Mouse (Mus musculus): ENCODE measurements around the gene Ilk.
A peak's percentile ranks its signal among the peaks of the same experiment; 100 is the strongest.

The Ilk gene

DNA sequence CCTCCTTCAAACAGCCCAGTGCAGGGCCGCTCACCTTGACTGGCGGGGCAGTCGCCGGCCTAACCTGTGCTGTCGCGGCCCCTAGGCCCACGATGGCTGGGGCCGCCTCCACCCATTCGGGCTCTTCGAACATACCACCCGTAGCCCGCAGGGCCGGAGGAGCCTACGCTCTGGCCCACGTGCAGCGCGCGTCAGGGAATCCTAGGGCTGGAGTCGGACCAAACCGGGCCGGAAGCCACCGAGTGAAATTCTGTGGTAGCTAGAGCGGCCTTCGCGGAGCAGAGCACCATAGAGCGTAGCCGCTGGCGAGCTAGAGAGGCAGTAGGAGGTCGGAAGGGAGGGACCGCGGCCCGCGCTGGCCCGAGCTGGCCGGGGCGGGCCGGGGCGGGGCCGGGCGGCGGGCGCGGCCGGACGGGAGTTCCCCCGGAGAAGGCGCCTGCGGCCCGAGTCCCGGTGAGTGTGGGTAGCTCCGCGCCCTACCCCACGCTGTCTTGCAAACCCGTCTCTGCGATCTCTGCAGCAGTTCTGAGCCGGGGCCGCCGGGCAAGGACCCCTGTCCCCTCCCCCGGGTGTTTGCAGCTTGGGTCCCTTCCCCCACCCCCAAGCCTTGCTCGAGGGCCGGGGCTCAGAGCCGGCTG, at the start of gene Ilk:
Ilk (plus strand) TSS at position 329 of the 638 bp plus-strand sequence.
- peak; percentile 100 for DNase-seq

DNA sequence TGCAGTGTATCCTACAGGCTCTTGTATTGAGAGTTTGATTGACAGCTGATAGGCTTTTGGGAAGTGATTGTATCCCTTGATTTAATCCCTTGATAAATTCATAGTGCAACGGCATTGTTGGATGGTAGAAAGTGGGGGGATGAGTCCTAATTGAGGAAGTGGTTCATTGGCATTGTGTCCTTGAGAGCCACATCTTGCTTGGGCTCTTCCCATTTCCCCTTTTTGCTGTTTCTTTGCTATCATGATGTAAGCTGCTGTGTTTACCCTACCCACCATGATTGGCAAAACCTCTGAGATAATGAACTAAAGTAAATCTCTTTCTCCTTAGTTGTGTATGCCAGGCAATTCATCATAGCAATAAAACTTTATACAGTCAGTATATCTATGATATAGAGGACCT, 45.5 kb upstream of the Ilk start:
- DNase-seq = peak; percentile 92

DNA sequence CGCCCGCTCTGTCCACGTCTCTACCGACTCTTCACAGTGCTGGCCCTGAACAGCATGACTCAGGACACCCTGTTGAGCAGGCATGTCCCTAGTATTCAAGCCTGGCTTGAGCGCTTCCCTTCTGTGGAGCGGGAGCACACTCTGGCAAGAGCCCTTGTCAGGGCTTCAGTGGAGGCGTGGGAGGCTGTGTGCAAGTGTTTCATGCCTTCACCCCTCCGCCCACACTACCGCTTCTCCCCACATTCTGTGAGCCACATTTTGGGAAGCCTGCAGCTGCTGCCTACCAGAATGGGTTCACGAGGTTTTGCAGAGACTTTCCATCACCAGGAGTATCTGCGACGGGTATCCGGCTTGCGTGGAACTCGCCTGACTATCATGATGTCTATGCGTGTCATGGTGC, 33.2 kb upstream of the Ilk start:
- peak; percentile 74 for DNase-seq

DNA sequence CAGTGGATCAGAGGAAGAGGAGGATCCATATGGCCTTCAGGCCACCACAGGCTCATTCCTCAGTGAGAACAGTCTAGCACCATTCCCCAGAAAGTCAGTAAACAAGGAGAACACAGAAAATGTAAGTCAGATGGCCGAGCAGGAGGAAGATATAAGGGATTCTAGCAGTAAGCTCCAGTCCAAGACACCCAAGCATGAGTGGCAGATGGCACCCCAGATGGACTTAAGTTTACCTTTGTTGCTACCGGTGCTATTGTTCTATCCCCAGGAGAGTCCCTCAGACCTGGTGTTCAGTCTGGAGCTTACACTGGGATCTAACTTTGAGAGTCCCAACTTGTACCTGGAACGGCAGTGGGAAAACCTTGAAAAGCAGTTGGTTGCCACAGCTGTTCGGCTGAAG, 32.6 kb upstream of the Ilk start:
- peak; percentile 76 for DNase-seq

DNA sequence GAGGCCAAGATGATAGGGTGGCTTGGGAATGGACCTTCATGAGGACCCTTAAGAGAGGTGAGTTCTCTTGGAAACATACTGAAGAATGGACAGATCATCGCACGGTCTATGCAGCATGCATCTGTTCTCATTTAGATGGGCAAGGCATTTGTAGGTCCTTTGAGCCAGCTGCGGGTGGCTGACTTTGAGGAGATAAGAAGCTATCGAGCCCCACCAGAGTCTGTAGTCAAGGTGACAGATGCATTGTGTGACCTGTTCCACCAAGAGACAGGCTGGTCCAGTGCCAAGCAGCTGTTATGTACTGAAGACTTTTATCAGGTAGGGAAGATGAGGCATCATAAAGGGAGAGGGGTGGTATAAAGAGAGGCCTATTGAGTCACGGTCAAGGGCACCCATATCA, 27.7 kb upstream of the Ilk start:
- DNase-seq = peak; percentile 66

DNA sequence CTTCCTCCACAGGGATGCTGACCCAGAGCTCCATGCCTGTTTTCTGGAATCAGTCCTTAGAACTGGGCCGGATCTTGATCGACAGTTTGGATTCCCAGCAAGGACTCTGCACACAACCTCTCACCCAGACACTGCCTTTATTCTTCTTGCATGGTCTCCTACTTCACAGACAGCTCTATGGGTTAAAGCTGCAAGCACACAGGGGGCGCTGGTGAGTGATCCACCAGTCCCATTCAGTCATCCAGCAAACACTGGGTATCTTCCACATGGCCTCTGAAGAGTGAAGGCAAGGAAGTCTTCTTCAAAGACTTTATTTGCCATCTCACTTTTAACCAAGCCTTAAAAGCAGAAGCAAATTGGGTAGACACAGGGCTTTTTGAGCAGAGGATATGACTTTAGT, 21.0 kb upstream of the Ilk start:
- DNase-seq = no peak

DNA sequence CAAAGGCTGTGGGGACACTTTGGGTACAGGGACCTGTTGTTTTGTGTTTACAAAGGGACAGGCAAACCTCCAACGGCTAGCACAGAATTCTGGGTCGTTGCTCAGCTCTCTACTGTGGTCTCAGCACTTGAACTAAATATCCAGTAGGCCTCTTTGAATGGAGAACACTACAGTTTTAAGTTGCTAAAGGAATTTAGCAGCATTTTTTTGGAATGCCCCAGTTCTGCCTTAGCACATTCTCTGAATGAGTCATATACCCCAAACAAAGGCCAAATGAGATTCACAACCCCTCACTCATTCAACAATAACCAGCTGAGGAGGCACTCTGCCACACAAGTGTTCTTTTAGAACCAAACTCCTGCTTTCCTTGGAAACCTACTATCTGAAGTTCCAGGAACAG, 14.5 kb upstream of the Ilk start:
- DNase-seq = no peak

DNA sequence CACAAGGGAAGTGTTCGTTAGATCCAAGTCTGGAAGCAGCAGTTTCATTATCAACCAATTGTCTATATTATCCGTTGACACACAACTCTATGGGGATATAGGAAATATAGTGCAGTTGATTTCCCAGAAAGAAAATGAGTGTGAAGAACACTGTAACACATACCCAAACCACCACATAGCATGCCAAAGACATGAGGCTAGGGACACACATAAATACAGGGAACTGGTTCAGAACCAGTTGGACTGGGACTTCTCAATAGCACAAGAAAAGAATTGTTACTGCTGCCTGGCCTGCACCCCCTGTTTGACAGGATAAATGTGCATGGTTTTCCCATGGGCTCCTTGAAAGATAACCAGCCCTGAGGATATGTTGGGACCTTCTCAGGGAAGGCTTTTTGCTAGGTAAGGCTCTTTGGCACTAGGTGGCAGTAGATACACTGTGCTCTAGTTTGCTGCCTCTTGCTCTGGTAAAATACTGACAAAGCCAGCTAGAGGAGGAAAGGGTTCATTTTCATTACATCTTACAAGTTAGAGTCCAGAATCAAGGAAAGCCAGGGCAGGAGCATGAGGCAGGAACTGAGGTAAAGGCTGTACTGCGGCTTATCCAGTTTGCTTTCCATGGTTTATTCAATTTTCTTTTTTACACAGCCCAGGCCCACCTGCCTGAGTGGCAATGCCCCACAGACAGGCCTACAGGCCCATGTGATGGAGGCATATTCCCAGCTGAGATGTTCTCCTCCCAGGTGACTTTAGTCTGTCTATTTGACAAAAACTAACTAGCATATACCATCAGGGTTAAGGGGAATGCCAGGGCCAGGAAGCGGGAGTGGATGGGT, 10.0 kb upstream of the Ilk start:
- DNase-seq = peak; percentile 94

DNA sequence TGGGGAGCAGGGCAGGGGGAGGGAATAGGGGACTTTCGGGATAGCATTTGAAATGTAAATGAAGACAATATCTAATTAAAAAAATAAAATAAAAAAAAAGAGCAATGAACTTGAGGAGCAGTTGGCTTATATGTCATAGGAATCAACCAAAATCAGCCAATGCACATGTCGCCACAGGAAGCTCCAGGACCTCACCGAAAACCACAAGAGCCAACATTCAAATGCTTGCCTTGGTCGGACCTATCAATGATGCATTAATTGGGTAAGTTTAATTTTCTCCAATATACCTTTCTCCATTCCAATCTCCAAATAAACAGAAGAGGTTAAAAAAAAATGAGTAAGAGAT, 9.4 kb upstream of the Ilk start:
- DNase-seq = peak; percentile 56

DNA sequence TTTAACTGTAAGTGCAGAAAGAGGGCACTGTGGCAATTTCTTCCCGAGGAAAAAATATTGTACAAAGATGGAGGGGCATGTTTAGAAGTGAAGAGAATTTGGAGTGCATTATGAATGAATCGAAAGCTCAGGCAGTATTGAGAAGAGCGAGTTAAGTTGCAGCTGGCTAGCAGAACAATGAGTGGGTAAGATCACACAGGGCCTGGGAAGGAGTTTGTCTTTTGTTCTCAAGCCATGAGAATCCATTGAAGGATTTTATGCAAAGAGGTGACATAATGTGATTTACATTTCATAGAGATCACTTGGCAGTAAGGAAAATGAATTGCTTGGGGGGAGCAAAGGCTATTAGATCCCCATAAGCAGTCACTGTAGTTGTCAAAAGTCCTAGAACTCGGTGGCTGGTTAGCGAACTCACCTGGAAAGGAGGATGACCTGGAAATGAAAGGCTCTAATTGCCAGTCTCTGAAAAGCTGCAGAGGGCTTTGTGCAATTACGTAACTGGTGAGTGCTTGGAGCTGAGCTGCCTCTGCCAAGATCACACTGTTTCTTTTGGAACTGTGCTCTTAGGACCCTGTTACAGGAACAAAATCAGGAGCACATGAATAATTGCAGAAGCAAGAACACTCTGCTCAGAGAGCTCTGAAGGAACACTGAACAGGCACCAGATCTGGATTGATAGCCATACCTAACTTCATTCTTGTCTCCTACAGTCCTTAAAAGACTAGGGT, 7.5 kb upstream of the Ilk start:
- DNase-seq = peak; percentile 95

DNA sequence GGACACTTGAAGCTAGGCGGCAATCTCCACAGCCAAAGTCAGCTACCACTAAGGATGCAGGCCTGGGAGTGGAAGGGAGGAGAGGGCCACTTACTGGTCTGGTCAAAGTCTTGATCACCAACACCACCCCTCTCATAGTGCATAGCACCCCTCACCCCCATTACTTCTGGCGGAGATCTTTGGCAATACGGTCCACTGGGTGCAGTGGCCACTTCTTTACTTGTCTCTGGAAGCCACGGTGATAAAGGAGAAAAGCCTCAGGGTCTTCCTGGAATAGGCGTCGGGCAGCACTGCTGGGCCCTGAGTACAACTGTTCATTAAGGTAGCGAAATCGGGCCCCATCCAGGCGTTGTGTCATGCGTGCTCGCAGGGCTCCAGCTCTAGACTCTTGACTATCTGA, 2.6 kb upstream of the Ilk start:
- peak; percentile 91 for DNase-seq

DNA sequence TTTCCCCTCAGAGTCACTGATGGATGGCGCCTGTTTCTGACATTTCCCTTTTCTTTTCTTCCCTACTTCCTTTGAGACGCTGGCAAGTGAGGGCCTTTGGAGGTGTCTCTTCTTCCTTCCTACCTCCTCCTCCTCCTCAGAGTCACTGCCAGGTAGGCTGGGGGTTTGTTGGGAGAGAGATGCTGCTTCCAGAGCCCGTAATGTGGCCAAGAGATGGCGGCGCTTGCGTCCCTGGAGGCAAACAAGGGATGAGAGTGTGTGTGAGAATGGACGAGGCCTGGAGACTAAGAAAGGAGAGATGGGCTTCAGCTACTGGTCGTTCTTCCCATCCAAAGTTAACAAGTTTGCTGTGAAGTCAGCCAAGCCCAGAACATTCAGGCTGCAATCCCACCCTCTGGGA, 1.6 kb upstream of the Ilk start:
- peak; percentile 87 for DNase-seq

DNA sequence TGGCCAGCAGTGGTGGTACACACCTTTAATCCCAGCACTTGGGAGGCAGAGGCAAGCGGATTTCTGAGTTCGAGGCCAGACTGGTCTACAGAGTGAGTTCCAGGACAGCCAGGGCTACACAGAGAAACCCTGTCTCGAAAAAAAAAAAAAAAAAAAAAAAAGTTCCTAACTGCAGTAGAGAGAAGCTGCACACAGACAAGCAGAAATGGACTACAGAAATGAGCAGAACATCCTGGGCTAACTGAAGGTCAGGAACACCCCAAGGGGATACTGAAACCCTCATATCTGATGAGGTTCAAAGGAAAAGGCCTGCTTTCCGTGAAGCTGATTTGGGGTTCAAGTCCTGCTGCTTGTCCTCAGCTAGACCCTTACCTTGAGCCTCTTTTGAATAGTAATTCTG, 928 bp upstream of the Ilk start:
- peak; percentile 67 for DNase-seq

DNA sequence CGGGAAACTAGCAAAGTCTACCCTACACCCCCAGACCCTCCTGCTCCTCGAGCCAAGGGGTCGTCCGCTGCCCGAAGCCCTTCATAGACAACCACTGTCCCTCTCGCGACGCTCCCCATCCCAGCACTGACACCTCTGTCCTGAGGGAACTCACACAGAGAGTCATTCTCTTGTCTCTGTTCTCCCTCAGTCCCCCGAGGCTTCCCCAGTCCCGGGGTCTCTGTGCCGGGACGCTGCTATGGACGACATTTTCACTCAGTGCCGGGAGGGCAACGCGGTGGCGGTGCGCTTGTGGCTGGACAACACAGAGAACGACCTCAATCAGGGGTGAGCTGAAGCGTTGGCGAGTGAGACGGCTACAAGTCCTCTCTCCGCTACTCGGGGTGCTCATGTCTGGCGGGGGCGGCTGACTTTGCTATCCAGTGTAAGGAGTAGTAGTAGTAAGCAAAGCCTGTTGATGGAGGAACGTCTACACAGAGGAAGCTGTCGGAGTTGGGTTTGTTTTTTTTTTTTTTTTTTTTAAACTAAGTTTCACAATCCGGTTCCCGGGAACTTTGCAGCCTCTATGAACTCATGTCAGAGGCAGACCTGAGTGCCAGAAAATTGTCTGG, 624 bp downstream of the Ilk start, which contains the start of gene Rrp8:
Rrp8 (minus strand) TSS at position 475 of the 611 bp plus-strand sequence.
- DNase-seq = peak; percentile 97

DNA sequence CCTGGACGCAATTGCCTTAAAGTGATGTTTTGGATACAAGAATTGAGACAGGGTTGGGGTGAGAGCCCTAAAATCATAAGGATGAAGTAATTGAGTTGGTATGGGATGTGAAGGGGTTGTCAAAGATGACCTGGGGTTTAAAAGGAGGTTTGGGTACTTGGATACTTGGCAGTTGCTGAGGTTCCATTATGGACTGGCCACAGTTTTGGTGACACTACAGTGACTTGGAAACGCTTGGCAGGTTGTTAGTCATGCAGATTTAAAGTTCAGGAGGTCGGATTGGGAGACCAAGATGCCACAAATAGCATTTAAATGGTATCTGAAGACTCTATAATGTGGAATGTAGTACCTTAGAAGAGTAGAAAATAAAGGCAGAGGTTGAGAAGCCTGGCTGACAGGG, 1.3 kb downstream of the Ilk start:
- peak; percentile 89 for DNase-seq

DNA sequence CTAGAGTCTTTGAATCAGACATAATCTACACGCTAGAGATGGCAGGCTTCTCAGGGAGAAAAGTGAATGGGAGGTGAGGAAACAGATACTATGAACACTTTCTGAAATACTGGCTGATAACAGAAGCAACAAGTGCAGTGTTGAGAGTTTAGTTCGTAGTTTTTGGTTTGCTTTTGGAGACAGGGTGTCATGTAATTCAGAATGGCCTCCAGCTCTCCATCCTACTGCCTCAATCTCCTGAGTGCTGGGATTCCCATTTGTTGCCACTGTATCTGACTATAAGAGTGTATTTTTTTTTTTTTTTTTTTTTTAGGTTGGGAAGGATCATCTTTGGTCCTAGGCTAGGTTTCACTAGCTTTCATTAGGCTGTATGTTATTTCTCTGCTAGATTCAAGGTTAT, 1.9 kb downstream of the Ilk start:
- peak; percentile 68 for DNase-seq

DNA sequence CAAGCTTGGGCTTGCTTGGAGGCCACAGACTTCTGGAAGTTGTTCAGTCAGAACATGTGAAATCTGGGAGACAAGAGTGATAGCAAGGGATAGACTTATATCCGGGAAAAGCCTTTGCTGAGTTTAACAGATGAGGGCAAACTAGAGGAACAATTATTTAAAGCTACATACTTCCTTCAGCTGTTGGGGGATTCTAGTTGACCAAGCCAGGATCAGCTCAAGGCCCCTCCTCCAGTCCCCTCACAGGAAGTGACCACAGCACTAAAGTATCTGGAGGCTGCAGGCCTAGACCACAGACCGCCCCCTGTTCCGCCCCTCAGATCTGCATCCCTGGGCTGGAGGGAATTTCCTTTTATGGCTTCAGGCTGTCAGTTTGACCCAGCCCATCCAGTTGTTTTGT, 2.6 kb downstream of the Ilk start:
- DNase-seq = peak; percentile 99

DNA sequence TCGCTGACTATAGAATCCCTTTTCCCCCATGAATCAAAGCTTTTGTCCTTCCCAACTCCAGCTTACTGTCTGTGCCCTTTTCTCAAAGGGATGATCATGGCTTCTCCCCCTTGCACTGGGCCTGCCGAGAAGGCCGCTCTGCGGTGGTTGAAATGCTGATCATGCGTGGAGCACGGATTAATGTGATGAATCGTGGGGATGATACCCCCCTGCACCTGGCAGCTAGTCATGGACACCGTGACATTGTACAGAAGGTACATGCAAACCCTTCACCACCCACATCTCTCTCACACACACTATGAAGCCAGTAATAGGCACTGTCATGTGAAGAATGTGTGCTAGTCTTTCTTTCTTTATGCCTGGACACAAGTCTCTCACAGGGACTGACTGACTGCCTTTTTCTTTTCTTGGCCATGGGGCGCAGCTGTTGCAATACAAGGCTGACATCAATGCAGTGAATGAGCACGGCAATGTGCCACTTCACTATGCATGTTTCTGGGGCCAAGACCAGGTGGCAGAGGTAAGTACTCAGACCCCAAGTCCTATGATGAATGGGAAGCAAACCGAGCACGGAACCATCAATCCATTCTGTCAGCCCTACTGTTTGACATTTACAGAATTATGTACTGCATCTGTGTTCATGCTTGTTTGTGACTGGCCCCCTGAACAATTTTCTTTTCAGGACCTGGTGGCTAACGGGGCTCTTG, 3.9 kb downstream of the Ilk start:
- DNase-seq = peak; percentile 88

DNA sequence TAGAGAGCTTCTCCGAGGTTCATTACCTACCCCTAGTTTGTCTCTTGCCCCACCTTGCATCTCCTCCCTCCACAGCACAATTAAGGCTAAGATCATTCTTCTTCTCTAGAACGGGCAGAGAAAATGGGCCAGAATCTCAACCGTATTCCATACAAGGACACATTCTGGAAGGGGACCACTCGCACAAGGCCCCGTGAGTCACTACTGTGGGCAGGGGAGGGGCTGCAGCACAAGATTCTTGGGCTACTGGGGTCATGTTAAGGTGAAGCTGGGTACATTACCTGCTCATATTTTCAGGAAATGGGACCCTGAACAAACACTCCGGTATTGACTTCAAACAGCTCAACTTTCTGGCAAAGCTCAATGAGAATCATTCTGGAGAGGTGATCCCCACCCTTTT, 4.5 kb downstream of the Ilk start:
- peak; percentile 91 for DNase-seq

DNA sequence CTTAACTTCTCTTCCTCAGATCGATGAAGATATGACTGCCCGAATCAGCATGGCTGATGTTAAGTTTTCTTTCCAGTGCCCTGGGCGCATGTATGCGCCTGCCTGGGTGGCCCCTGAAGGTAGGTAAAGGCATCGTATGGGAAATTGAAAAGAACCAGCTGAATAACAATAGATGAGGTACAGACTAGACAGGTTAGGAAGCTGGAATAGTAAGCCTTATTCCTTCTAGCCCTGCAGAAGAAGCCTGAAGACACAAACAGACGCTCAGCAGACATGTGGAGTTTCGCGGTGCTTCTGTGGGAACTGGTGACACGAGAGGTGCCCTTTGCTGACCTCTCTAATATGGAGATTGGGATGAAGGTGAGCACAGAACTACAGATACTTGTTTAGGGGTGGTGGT, 5.6 kb downstream of the Ilk start:
- peak; percentile 74 for DNase-seq

DNA sequence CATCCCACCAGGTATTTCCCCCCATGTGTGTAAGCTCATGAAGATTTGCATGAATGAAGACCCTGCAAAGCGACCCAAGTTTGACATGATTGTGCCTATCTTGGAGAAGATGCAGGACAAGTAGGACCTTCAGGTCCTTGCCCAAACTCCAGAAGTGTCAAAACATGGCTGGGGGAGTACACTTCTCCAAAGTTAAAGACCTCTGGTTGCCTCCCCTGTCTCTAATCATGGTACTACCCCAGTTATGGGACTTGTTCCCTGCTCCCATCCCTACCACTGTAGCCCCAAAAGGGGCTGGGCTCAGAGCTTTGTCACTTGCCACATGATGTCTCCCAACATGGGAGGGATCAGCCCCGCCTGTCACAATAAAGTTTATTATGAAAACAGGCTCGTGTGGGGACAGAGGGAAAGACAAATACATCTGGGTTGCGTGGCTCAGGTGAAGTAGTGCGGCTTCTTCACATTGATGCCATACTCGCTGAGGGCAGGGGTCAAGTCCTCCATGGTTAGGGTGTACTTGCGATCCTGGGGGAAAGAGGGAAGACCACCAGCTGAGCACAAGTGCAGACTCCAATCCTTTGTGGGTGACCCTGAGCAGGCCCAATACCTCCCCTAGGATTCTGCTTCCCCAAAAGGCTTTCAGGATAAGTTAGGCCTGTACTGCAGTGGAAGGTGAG, 6.3 kb downstream of the Ilk start:
- DNase-seq = peak; percentile 91

DNA sequence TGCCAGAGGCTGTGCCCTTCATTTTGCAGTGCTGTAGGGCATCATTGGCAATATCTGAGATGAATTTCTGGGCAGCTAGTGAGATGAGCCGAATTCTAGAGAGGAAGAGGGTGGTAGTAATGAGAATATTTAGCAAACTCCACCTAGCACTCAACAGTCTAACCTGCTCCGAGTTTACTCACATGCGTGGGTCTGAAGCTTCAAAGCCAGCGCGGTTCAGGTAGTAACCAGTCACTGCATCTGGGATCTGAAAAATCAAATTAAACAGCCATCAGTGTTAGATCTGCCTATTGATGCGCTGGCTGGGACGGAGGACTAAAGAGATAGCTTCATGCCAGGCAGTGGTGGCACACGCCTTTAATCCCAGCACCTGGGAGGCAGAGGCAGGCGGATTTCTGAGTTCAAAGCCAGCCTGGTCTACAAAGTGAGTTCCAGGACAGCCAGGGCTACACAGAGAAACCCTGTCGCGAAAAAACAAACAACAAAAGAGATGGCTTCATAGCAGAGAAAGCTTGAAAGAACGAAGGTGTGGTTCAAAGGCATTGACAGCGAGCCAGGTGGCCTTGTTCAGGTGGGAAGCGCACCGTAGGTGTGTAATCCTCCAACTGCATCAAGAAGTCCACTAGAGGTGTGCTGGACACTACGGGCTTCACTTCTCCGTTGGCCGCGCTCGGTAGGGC, 7.0 kb downstream of the Ilk start:
- DNase-seq = peak; percentile 89
